Mouse (Mus musculus): ENCODE measurements around the gene Tex35. TPM values are rescaled to one million over a fixed set of nuclear protein-coding genes. Genes with fewer than 3 reads are reported as not detected.

Tex35 gene
- polyA plus RNA-seq, 1 experiment from 2014 or later, result 0.22 TPM

DNA sequence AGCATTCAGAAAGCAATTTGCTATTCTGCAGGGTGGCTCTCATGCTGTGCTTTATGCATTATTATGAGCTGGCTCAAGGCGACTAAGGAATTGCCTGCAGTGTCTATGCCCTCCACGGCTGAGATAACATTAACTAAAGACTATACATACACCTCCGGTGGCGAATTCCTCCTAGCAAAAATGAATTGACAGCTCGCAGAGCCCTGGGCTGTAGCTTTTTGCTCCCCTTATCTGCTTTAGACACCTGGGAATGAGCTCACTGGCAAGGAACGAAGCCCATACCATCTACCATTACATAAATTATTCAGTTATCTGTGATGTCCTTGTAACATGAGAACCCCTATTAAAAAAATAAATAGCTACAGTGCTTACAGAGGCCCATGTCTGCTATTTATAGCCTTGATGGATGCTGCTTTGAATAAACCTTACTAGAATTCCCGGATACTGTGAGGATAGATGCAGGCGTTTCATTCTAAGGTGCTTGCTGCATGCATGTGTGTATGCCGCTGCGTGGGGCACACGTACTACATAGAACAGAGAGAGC, 53.1 kb downstream of the Tex35 start:
- ATAC-seq (no peak), DNase-seq (ENCODE audit: low read depth, low spot score) (no peak)
- ChIA-PET POLR2A (no interaction called here), CTCF (interaction anchor here (1.3 kb wide), 1 partner anchor 16 kb away, joined by 3 read pairs; no protein-coding TSS in a partner anchor)
- H3K27me3 ChIP-seq, result no peaks in the 10 kb centered on the region
- TF ChIP-seq CTCF (IDR thresholded peaks at IDR 0.05), result no peak
- in situ Hi-C loops (cut with MboI; ENCODE audit: low pct_unique_long_range_greater_than_20kb), result no loop called here

DNA sequence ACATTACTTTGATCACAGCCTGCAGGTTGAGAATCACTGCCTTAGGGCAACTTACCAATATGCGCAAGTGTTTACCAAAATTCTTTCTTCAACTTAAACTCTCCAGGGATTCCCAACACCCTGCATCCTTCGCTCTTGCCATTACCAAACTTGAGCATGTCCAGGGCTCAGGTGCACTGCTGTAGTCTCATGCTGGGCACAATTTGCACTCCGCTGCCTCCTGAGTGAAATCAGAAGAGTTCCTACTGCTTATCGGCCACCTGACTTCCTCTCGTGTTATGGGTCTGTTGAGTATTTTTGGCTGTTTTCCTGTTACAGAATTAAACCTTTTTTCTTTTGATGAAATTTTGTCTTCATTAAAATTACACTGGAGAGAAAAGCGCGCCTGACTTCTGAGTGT, 53.8 kb downstream of the Tex35 start:
- H3K27me3 ChIP-seq, result no peaks in the 10 kb centered on the region
- ATAC-seq, result no peak
- no peak for DNase-seq (ENCODE audit: low read depth, low spot score)
- POLR2A ChIA-PET, result no interaction called here
- no peak for TF ChIP-seq CTCF (IDR thresholded peaks at IDR 0.05)
- in situ Hi-C loops (cut with MboI; ENCODE audit: low pct_unique_long_range_greater_than_20kb), result no loop called here
- CTCF ChIA-PET, result no interaction called here

DNA sequence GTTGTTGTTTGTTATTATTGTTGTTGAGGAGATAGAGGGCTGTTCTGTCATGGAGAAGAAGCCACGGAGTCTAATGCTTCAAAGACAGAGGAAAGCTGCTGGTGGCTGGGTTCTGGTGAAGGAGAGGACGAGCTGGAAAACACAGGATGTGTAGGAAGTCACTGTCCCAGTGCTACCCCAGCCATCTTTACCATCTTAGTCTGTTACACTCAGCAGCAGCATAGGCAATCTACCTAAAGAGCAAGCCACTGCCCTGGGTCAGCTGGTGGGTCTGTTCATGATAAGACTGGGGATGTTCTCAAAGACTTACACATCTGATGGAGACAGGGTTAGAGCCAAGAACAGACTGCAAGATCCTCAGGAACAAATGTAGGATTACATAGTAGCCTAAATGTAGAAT, 58.6 kb downstream of the Tex35 start:
- POLR2A ChIA-PET, result no interaction called here
- in situ Hi-C loops (cut with MboI; ENCODE audit: low pct_unique_long_range_greater_than_20kb), result no loop called here
- no peak for ATAC-seq
- CTCF ChIA-PET, result interaction anchor here (1.9 kb wide), 1 partner anchor 16 kb away, joined by 4 read pairs; no protein-coding TSS in a partner anchor
- no peak for DNase-seq (ENCODE audit: low read depth, low spot score)
- TF ChIP-seq CTCF (IDR thresholded peaks at IDR 0.05), result no peak
- no peaks in the 10 kb centered on the region for H3K27me3 ChIP-seq

Other genes starting within 250 kb of the Tex35 start
- 7.4 TPM for gene Ralgps2, start 169.1 kb downstream of the Tex35 start, polyA plus RNA-seq (2021)